Mouse (Mus musculus) yolk sac, embryonic 10.5 days (tissue): ENCODE measurements at regions not wholly inside any gene's neighbourhood (a gene's known extent, or its start where the extent isn't known, plus 50 kb on each side); places are given as distances from the start of the nearest gene placed in this dataset.

ENCODE experiments used
- DNase-seq: peaks from one replicate; pipeline ENCODE4 v3.0.0-alpha.2; 2017; ENCODE audit warnings: low spot score

GRCm38 (mm10) chr13:111978675-111979020, 169.9 kb upstream of the Map3k1 start:
- no peak for DNase-seq

GRCm38 (mm10) chr13:111979428-111980204, 170.8 kb upstream of the Map3k1 start:
- DNase-seq: no peak

GRCm38 (mm10) chr13:111980205-111980595, 171.4 kb upstream of the Map3k1 start:
- no peak for DNase-seq

- no peak for DNase-seq
Measured at GRCm38 (mm10) chr13:111981103-111981502, 172.3 kb upstream of the Map3k1 start.

- DNase-seq: no peak
Measured at GRCm38 (mm10) chr13:111982796-111983460, 174.1 kb upstream of the Map3k1 start.

GRCm38 (mm10) chr13:111984081-111984574, 175.3 kb upstream of the Map3k1 start:
- no peak for DNase-seq

GRCm38 (mm10) chr13:111985406-111985805, 176.6 kb upstream of the Map3k1 start:
- no peak for DNase-seq

GRCm38 (mm10) chr13:111986681-111987080, 177.9 kb upstream of the Map3k1 start:
- DNase-seq: no peak

GRCm38 (mm10) chr13:111987420-111987819, 178.6 kb upstream of the Map3k1 start:
- DNase-seq: no peak

- no peak for DNase-seq
Measured at GRCm38 (mm10) chr13:111990913-111991534, 182.2 kb upstream of the Map3k1 start.

GRCm38 (mm10) chr13:111992075-111992847, 183.5 kb upstream of the Map3k1 start:
- no peak for DNase-seq

- DNase-seq: no peak
Measured at GRCm38 (mm10) chr13:111994862-111995490, 186.2 kb upstream of the Map3k1 start.

- no peak for DNase-seq
Measured at GRCm38 (mm10) chr13:111995716-111996115, 186.9 kb upstream of the Map3k1 start.

GRCm38 (mm10) chr13:111996910-111997309, 188.1 kb upstream of the Map3k1 start:
- DNase-seq: no peak

- no peak for DNase-seq
Measured at GRCm38 (mm10) chr13:111997980-111998945, 189.5 kb upstream of the Map3k1 start.

GRCm38 (mm10) chr13:111999647-112000292, 191.0 kb upstream of the Map3k1 start:
- no peak for DNase-seq

GRCm38 (mm10) chr13:112000293-112000665, 191.5 kb upstream of the Map3k1 start:
- no peak for DNase-seq

GRCm38 (mm10) chr13:112000696-112001095, 191.9 kb upstream of the Map3k1 start:
- no peak for DNase-seq

GRCm38 (mm10) chr13:112001155-112002025, 192.6 kb upstream of the Map3k1 start:
- DNase-seq: no peak
